Mouse (Mus musculus) erythroblast, embryonic 14.5 days (primary cell): Measurements from ENCODE around the gene Pnpla1.

Experiments
- GATA1 ChIP-seq: IDR thresholded peaks from 2 replicates; pipeline ENCODE4 v1.6.1; 2012; ENCODE audit warnings: low read length, inconsistent platforms, mixed read lengths
- TAL1 ChIP-seq: IDR thresholded peaks from 3 replicates; pipeline ENCODE4 v1.6.1; 2012; ENCODE audit warnings: low read length, inconsistent platforms, mixed read lengths

DNA sequence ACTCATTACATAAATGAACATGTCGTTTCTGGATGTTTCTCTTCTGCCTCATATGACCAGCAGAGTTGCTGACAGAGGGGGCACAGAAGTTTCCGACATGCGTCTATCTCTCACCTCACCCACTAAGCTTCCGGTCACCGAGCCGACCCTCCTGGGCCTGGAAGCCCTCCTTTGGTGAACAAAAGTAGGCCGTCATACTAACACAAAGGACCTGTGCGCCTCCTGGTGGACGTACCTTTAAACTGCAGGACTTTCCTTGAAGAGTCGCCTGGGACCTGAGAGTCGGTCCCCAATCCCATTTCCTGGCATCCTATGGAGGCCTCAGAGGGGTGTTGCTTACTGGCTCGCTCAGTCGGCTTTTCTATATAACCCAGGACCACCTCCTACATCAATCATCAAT lies 68.2 kb downstream of the Pnpla1 start:
- TF ChIP-seq GATA1 (no peak), TAL1 (no peak)
